Mouse (Mus musculus) heart, adult 2 months (tissue): ENCODE measurements around the gene Nup107.

Source experiments
- CTCF ChIP-seq: fragments of 200-600 bp; IDR thresholded peaks from 2 replicates; pipeline ENCODE4 v1.8.1; 2022; ENCODE audit warnings: antibody characterized with exemption, mild to moderate bottlenecking, moderate library complexity
- EP300 ChIP-seq: fragments of 200-500 bp; IDR thresholded peaks from 2 replicates; pipeline ENCODE4 v1.6.1; 2011; ENCODE audit warnings: low read depth, low read length, control low read depth; ENCODE audit not compliant: insufficient read depth
- POLR2A ChIP-seq: fragments of 200-500 bp; IDR thresholded peaks from 2 replicates; pipeline ENCODE4 v1.6.1; 2011; ENCODE audit warnings: mild to moderate bottlenecking, low read depth, low read length, control low read depth; ENCODE audit not compliant: insufficient read depth

DNA sequence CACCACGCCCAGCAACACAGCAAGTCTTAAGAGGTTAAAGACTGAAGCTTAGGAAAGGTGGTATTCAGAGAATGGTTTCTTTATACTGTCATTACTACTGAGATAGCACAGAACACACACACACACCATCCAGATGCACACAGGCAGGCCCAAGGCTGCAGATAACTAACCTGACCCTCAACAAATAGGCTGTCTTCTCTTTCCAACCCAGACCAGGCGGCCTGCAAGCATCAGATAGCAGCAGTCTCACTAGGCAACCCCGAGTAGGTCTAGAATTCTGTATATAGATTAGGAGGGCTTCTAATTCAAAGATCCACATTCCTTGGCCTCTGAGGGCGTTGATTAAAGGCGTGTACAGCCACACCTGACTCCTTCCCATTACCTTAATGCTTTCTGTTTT is 60.3 kb downstream of the Nup107 start:
- TF ChIP-seq CTCF: no peak
- no peak for TF ChIP-seq POLR2A
- no peak for TF ChIP-seq EP300
